8 mouse cellular contexts compared by ENCODE assay signal in genomic region chr11:87449200-87449547, GRCm38 (mm10). TPM values are rescaled to one million over a fixed set of nuclear protein-coding genes. Genes with fewer than 3 reads are reported as not detected.
A peak's percentile ranks its signal among the peaks of the same experiment; 100 is the strongest.
DNase-seq lines count a peak whose midpoint lies in the region; ATAC-seq and TF ChIP-seq lines count a peak whose summit lies in the region.

No protein-coding gene starts in this region.

- no peak for TF ChIP-seq CTCF in ES-Bruce4 (IDR thresholded peaks at IDR 0.05; ENCODE audit: low read depth, low read length)

- no peak for TF ChIP-seq EP300 in ES-Bruce4 (IDR thresholded peaks at IDR 0.05; ENCODE audit: insufficient read depth, low read depth, low read length)

- TF ChIP-seq POLR2A in ES-Bruce4 (IDR thresholded peaks at IDR 0.05; ENCODE audit: insufficient read depth, low read length): no peak

- H3K9ac ChIP-seq in hindbrain, embryonic 12.5 days: no peak overlapping the region
- peak overlapping the region; percentile 37; the same call in 1 of the 2 replicates for H3K9ac ChIP-seq in ES-Bruce4 (ENCODE audit: low read depth, poor library complexity, severe bottlenecking)
- H3K9ac ChIP-seq in embryonic facial prominence, embryonic 15.5 days: no peak overlapping the region
- H3K9ac ChIP-seq in liver, embryonic 16.5 days (ENCODE audit: low read depth, low read length): no peak overlapping the region; the same call in 1 of the 2 replicates

- no peak for ATAC-seq in hindbrain, embryonic 12.5 days (ENCODE audit: low FRiP score)
- ATAC-seq in embryonic facial prominence, embryonic 15.5 days (ENCODE audit: insufficient number of reproducible peaks, low FRiP score, low TSS enrichment, low read depth): no peak
- ATAC-seq in liver, embryonic 16.5 days (ENCODE audit: low read depth): no peak

- WGBS in hindbrain, embryonic 12.5 days: 15% methylated on average over 3 of the region's 3 CpGs
- 17% methylated on average over 3 of the region's 3 CpGs for WGBS in hindbrain, embryonic 10.5 days
- WGBS in embryonic facial prominence, embryonic 15.5 days: 4% methylated on average over 3 of the region's 3 CpGs
- WGBS in liver, embryonic 16.5 days (ENCODE audit: insufficient replicate concordance): 3% methylated on average over 3 of the region's 3 CpGs

- H3K9me3 ChIP-seq in hindbrain, embryonic 12.5 days (replicated peaks): no peaks in the 10 kb centered on the region
- H3K9me3 ChIP-seq in hindbrain, embryonic 10.5 days: no peaks in the 10 kb centered on the region
- H3K9me3 ChIP-seq in ES-Bruce4 (replicated peaks; ENCODE audit: control insufficient read depth, insufficient read depth, low read length, poor library complexity, severe bottlenecking): no peaks in the 10 kb centered on the region
- H3K9me3 ChIP-seq in embryonic facial prominence, embryonic 15.5 days (replicated peaks): no peaks in the 10 kb centered on the region
- H3K9me3 ChIP-seq in liver, embryonic 16.5 days (replicated peaks; ENCODE audit: control insufficient read depth, low read length): no peaks in the 10 kb centered on the region

- no peak for DNase-seq in hindbrain, embryonic 10.5 days (ENCODE audit: low spot score)
- no peak for DNase-seq in thymus, postnatal 4 days
- DNase-seq in adrenal gland, postnatal 14 days: no peak
- no peak for DNase-seq in MN1 (ENCODE audit: low spot score)

- H3K4me3 ChIP-seq in hindbrain, embryonic 12.5 days: no peak overlapping the region
- H3K4me3 ChIP-seq in hindbrain, embryonic 10.5 days: no peak overlapping the region
- no peak overlapping the region for H3K4me3 ChIP-seq in ES-Bruce4 (ENCODE audit: low read depth, low read length)
- H3K4me3 ChIP-seq in embryonic facial prominence, embryonic 15.5 days (replicated peaks): no peak overlapping the region
- H3K4me3 ChIP-seq in liver, embryonic 16.5 days (ENCODE audit: low read depth, low read length): no peak overlapping the region

- no peaks in the 10 kb centered on the region for H3K27me3 ChIP-seq in hindbrain, embryonic 12.5 days
- no peaks in the 10 kb centered on the region for H3K27me3 ChIP-seq in hindbrain, embryonic 10.5 days (ENCODE audit: insufficient read depth, poor library complexity, severe bottlenecking)
- no peaks in the 10 kb centered on the region for H3K27me3 ChIP-seq in ES-Bruce4 (ENCODE audit: control insufficient read depth, insufficient read depth, low read length, poor library complexity, severe bottlenecking)
- no peaks in the 10 kb centered on the region for H3K27me3 ChIP-seq in embryonic facial prominence, embryonic 15.5 days
- H3K27me3 ChIP-seq in liver, embryonic 16.5 days (ENCODE audit: control insufficient read depth, insufficient read depth, low read depth, low read length): no peaks in the 10 kb centered on the region

- peak overlapping the region; percentile 70; the same call in 1 of the 2 replicates for H3K27ac ChIP-seq in hindbrain, embryonic 12.5 days
- H3K27ac ChIP-seq in hindbrain, embryonic 10.5 days: no peak overlapping the region
- H3K27ac ChIP-seq in ES-Bruce4 (ENCODE audit: insufficient read depth, low read length): peak overlapping the region; percentile 41; the same call in 1 of the 2 replicates
- peak overlapping the region; percentile 73 for H3K27ac ChIP-seq in embryonic facial prominence, embryonic 15.5 days (replicated peaks)
- peak overlapping the region; percentile 78 for H3K27ac ChIP-seq in liver, embryonic 16.5 days (ENCODE audit: low read length)

- no peaks in the 10 kb centered on the region; the same call in 1 of the 2 replicates for H3K4me1 ChIP-seq in hindbrain, embryonic 12.5 days
- H3K4me1 ChIP-seq in hindbrain, embryonic 10.5 days (replicated peaks): peaks cover 12% of the 10 kb centered on the region; the same call in 1 of the 2 replicates
- no peaks in the 10 kb centered on the region for H3K4me1 ChIP-seq in ES-Bruce4 (ENCODE audit: control insufficient read depth, insufficient read depth, low read length)
- H3K4me1 ChIP-seq in embryonic facial prominence, embryonic 15.5 days: peaks cover 4% of the 10 kb centered on the region; the same call in 1 of the 2 replicates
- peaks cover 19% of the 10 kb centered on the region for H3K4me1 ChIP-seq in liver, embryonic 16.5 days (ENCODE audit: control insufficient read depth, low read depth, low read length)

- H3K4me2 ChIP-seq in hindbrain, embryonic 12.5 days (replicated peaks): no peak overlapping the region
- H3K4me2 ChIP-seq in embryonic facial prominence, embryonic 15.5 days (replicated peaks): no peak overlapping the region
- H3K4me2 ChIP-seq in liver, embryonic 16.5 days (ENCODE audit: low read depth, low read length): no peak overlapping the region

- no peaks in the 10 kb centered on the region for H3K36me3 ChIP-seq in hindbrain, embryonic 12.5 days
- H3K36me3 ChIP-seq in hindbrain, embryonic 10.5 days: no peaks in the 10 kb centered on the region
- no peaks in the 10 kb centered on the region for H3K36me3 ChIP-seq in ES-Bruce4 (ENCODE audit: control insufficient read depth, insufficient read depth, low read length, poor library complexity, severe bottlenecking)
- H3K36me3 ChIP-seq in embryonic facial prominence, embryonic 15.5 days: no peaks in the 10 kb centered on the region
- H3K36me3 ChIP-seq in liver, embryonic 16.5 days (ENCODE audit: control insufficient read depth, insufficient read depth): no peaks in the 10 kb centered on the region

RNA-seq across cellular contexts. Expression of gene Tex14, which starts 44.3 kb away (rescaled TPM):
- 0.10 and 0.38 TPM in 2 replicates for polyA plus RNA-seq in hindbrain, embryonic 12.5 days (2016; fragmentation: Nextera tagmentation; extraction: Ambion mirVana)
- not detected in 2 replicates for polyA plus RNA-seq in hindbrain, embryonic 10.5 days (2016; fragmentation: Nextera tagmentation; extraction: Ambion mirVana)
- 15.9 and 17.9 TPM in 2 replicates for polyA plus RNA-seq in ES-Bruce4 (2011; ENCODE audit: insufficient read depth, insufficient read length, low read depth, missing spikeins)
- 1.7 and 2.0 TPM in 2 replicates for polyA plus RNA-seq in embryonic facial prominence, embryonic 15.5 days (2015; fragmentation: Nextera tagmentation; extraction: Ambion mirVana)
- polyA plus RNA-seq in liver, embryonic 16.5 days (2015; fragmentation: Nextera tagmentation; extraction: Ambion mirVana): 0.08 and 0.21 TPM in 2 replicates
- 0.53 and 0.67 TPM in 2 replicates for total RNA-seq in adrenal gland, postnatal 14 days (2021)

RNA-seq across cellular contexts. Expression of gene Rad51c, which starts 44.4 kb away (rescaled TPM):
- 8.6 and 10.1 TPM in 2 replicates for polyA plus RNA-seq in hindbrain, embryonic 12.5 days (2016; fragmentation: Nextera tagmentation; extraction: Ambion mirVana)
- 12.3 and 13.6 TPM in 2 replicates for polyA plus RNA-seq in hindbrain, embryonic 10.5 days (2016; fragmentation: Nextera tagmentation; extraction: Ambion mirVana)
- polyA plus RNA-seq in ES-Bruce4 (2011; ENCODE audit: insufficient read depth, insufficient read length, low read depth, missing spikeins): 30.9 and 31.0 TPM in 2 replicates
- polyA plus RNA-seq in embryonic facial prominence, embryonic 15.5 days (2015; fragmentation: Nextera tagmentation; extraction: Ambion mirVana): 6.4 and 7.3 TPM in 2 replicates
- polyA plus RNA-seq in liver, embryonic 16.5 days (2015; fragmentation: Nextera tagmentation; extraction: Ambion mirVana): 3.9 and 4.4 TPM in 2 replicates
- 2.9 and 3.6 TPM in 2 replicates for total RNA-seq in adrenal gland, postnatal 14 days (2021)
